Mouse (Mus musculus) neural tube, embryonic 12.5 days (tissue): ENCODE data around the gene Ccsap. TPM values are rescaled to one million over a fixed set of nuclear protein-coding genes. Genes with fewer than 3 reads are reported as not detected.
"Not testable (repeated sequence)": the region's sequence is repeated elsewhere in the genome, so short reads cannot be mapped to it uniquely, and the experiment has no call there.

Experiments
- ATAC-seq: fragments of 200-750 bp; cut with Nextera tagmentation; 2 replicates; pipeline ENCODE4 v1.8.0; 2017; ENCODE audit warnings: low read depth, mild to moderate bottlenecking, moderate TSS enrichment, moderate library complexity; ENCODE audit not compliant: low FRiP score
- H3K27ac ChIP-seq: fragments of 300-500 bp; sonication (generic); 2 replicates; pipeline ENCODE4 v1.5.1; 2016
- H3K27me3 ChIP-seq: fragments of 300-500 bp; sonication (generic); replicated peaks from 2 replicates; pipeline ENCODE4 v1.6.1; 2016; ENCODE audit warnings: mild to moderate bottlenecking
- H3K36me3 ChIP-seq: fragments of 300-500 bp; sonication (generic); 2 replicates; pipeline ENCODE4 v1.6.1; 2016; ENCODE audit warnings: mild to moderate bottlenecking
- H3K4me1 ChIP-seq: fragments of 300-500 bp; sonication (generic); 2 replicates; pipeline ENCODE4 v1.6.1; 2016
- H3K4me2 ChIP-seq: fragments of 300-500 bp; sonication (generic); replicated peaks from 2 replicates; pipeline ENCODE4 v1.6.1; 2016; ENCODE audit warnings: mild to moderate bottlenecking
- H3K4me3 ChIP-seq: fragments of 300-500 bp; sonication (generic); 2 replicates; pipeline ENCODE4 v1.5.1; 2016
- H3K9ac ChIP-seq: fragments of 300-500 bp; sonication (generic); 2 replicates; pipeline ENCODE4 v1.6.1; 2016; ENCODE audit warnings: mild to moderate bottlenecking
- H3K9me3 ChIP-seq: fragments of 300-500 bp; sonication (generic); 2 replicates; pipeline ENCODE4 v1.6.1; 2016; ENCODE audit warnings: mild to moderate bottlenecking
- WGBS: fragments of 180-500 bp; shearing (Covaris S2); methylation state at CpG from one replicate; pipeline ENCODE4 v1.1.7; 2016; 5-methylcytosine and 5-hydroxymethylcytosine counted together
- polyA plus RNA-seq: library from polyadenylated mRNA; unstranded; fragments of >200 nt; fragmentation: Nextera tagmentation; extraction: Ambion mirVana; gene quantifications from 2 replicates; pipeline ENCODE4 v1.2.1, GENCODE M21; 2016

Gene Ccsap
- polyA plus RNA-seq, 1 experiment from 2014 or later: 8.5 TPM

- Histone ChIP-seq H3K4me1 (no peaks in the 10 kb centered on the region), H3K36me3 (peaks cover 66% of the 10 kb centered on the region), H3K4me3 (no peak overlapping the region), H3K9me3 (peaks cover 4% of the 10 kb centered on the region; the same call in 1 of the 2 replicates), H3K9ac (no peak overlapping the region), H3K27ac (no peak overlapping the region), H3K4me2 (no peak overlapping the region), H3K27me3 (no peaks in the 10 kb centered on the region)
- ATAC-seq: no peak
- WGBS: 65% methylated on average over 9 of the region's 9 CpGs
These were observed 34.0 kb downstream of the Ccsap start for GRCm38 (mm10) chr8:123826001-123826400.

- 94% methylated on average over 18 of the region's 18 CpGs for WGBS
- no peaks in the 10 kb centered on the region for H3K27me3 ChIP-seq
- no peak overlapping the region for H3K4me3 ChIP-seq
- ATAC-seq: no peak
- H3K9ac ChIP-seq: no peak overlapping the region
- no peaks in the 10 kb centered on the region for H3K4me1 ChIP-seq
- peaks cover 4% of the 10 kb centered on the region; the same call in 1 of the 2 replicates for H3K9me3 ChIP-seq
- no peak overlapping the region for H3K4me2 ChIP-seq
- no peak overlapping the region for H3K27ac ChIP-seq
- H3K36me3 ChIP-seq: peaks cover 43% of the 10 kb centered on the region
These were observed 36.4 kb downstream of the Ccsap start for GRCm38 (mm10) chr8:123823532-123824123.

- WGBS: 95% methylated on average over 10 of the region's 10 CpGs
- peaks cover 4% of the 10 kb centered on the region; the same call in 1 of the 2 replicates for H3K9me3 ChIP-seq
- H3K36me3 ChIP-seq: peaks cover 38% of the 10 kb centered on the region
- no peaks in the 10 kb centered on the region for H3K4me1 ChIP-seq
- no peak for ATAC-seq
- H3K4me3 ChIP-seq: no peak overlapping the region
- H3K9ac ChIP-seq: no peak overlapping the region
- no peaks in the 10 kb centered on the region for H3K27me3 ChIP-seq
- no peak overlapping the region for H3K4me2 ChIP-seq
- H3K27ac ChIP-seq: no peak overlapping the region
These were observed 36.9 kb downstream of the Ccsap start for GRCm38 (mm10) chr8:123823111-123823510.

- no peak overlapping the region for H3K27ac ChIP-seq
- peaks cover 37% of the 10 kb centered on the region for H3K36me3 ChIP-seq
- H3K4me3 ChIP-seq: no peak overlapping the region
- peaks cover 4% of the 10 kb centered on the region; the same call in 1 of the 2 replicates for H3K9me3 ChIP-seq
- H3K4me2 ChIP-seq: no peak overlapping the region
- no peak for ATAC-seq
- H3K9ac ChIP-seq: no peak overlapping the region
- no peaks in the 10 kb centered on the region for H3K4me1 ChIP-seq
- WGBS: 97% methylated on average over 6 of the region's 6 CpGs
- H3K27me3 ChIP-seq: no peaks in the 10 kb centered on the region
These were observed 39.2 kb downstream of the Ccsap start for GRCm38 (mm10) chr8:123820780-123821179.

GRCm38 (mm10) chr8:123819683-123820610 lies 40.1 kb downstream of the Ccsap start:
- Histone ChIP-seq H3K4me2 (no peak overlapping the region), H3K27ac (no peak overlapping the region), H3K27me3 (no peaks in the 10 kb centered on the region), H3K9me3 (peaks cover 4% of the 10 kb centered on the region; the same call in 1 of the 2 replicates), H3K36me3 (peaks cover 36% of the 10 kb centered on the region), H3K9ac (no peak overlapping the region), H3K4me3 (no peak overlapping the region), H3K4me1 (no peaks in the 10 kb centered on the region)
- WGBS: 92% methylated on average over 19 of the region's 19 CpGs
- ATAC-seq: no peak

GRCm38 (mm10) chr8:123817747-123818146 lies 42.3 kb downstream of the Ccsap start:
- Histone ChIP-seq H3K9ac (no peak overlapping the region), H3K9me3 (no peaks in the 10 kb centered on the region; the same call in 1 of the 2 replicates), H3K36me3 (peaks cover 17% of the 10 kb centered on the region), H3K27ac (no peak overlapping the region), H3K4me2 (no peak overlapping the region), H3K4me3 (no peak overlapping the region), H3K27me3 (no peaks in the 10 kb centered on the region), H3K4me1 (no peaks in the 10 kb centered on the region)
- ATAC-seq: no peak
- WGBS: 92% methylated on average over 11 of the region's 11 CpGs

- H3K36me3 ChIP-seq: peaks cover 16% of the 10 kb centered on the region
- no peak overlapping the region for H3K4me3 ChIP-seq
- WGBS: 89% methylated on average over 8 of the region's 8 CpGs
- H3K9ac ChIP-seq: no peak overlapping the region
- no peaks in the 10 kb centered on the region for H3K4me1 ChIP-seq
- ATAC-seq: no peak
- H3K27me3 ChIP-seq: no peaks in the 10 kb centered on the region
- H3K4me2 ChIP-seq: no peak overlapping the region
- H3K27ac ChIP-seq: no peak overlapping the region
- no peaks in the 10 kb centered on the region for H3K9me3 ChIP-seq
These were observed 43.1 kb downstream of the Ccsap start for GRCm38 (mm10) chr8:123816939-123817338.

- Histone ChIP-seq H3K36me3 (peaks cover 16% of the 10 kb centered on the region), H3K27me3 (no peaks in the 10 kb centered on the region), H3K27ac (no peak overlapping the region), H3K9me3 (no peaks in the 10 kb centered on the region), H3K4me3 (no peak overlapping the region), H3K4me1 (no peaks in the 10 kb centered on the region), H3K9ac (no peak overlapping the region), H3K4me2 (no peak overlapping the region)
- no peak for ATAC-seq
- 88% methylated on average over 11 of the region's 11 CpGs for WGBS
These were observed 44.7 kb downstream of the Ccsap start for GRCm38 (mm10) chr8:123815325-123815724.

GRCm38 (mm10) chr8:123813892-123814266 lies 46.1 kb downstream of the Ccsap start:
- 88% methylated on average over 4 of the region's 4 CpGs for WGBS
- peaks cover 16% of the 10 kb centered on the region for H3K36me3 ChIP-seq
- H3K9ac ChIP-seq: no peak overlapping the region
- no peaks in the 10 kb centered on the region for H3K4me1 ChIP-seq
- no peak overlapping the region for H3K4me2 ChIP-seq
- H3K27me3 ChIP-seq: no peaks in the 10 kb centered on the region
- H3K9me3 ChIP-seq: no peaks in the 10 kb centered on the region
- no peak overlapping the region for H3K4me3 ChIP-seq
- no peak for ATAC-seq
- no peak overlapping the region for H3K27ac ChIP-seq

- Histone ChIP-seq H3K9ac (no peak overlapping the region), H3K4me3 (no peak overlapping the region), H3K4me2 (no peak overlapping the region), H3K36me3 (peaks cover 16% of the 10 kb centered on the region), H3K27ac (no peak overlapping the region), H3K9me3 (no peaks in the 10 kb centered on the region), H3K27me3 (no peaks in the 10 kb centered on the region), H3K4me1 (no peaks in the 10 kb centered on the region)
- WGBS: 79% methylated on average over 16 of the region's 16 CpGs
- ATAC-seq: no peak
These were observed 46.7 kb downstream of the Ccsap start for GRCm38 (mm10) chr8:123813173-123813891.

- no peak for ATAC-seq
- Histone ChIP-seq H3K9me3 (no peaks in the 10 kb centered on the region), H3K4me2 (no peak overlapping the region), H3K4me1 (peaks cover 7% of the 10 kb centered on the region), H3K27ac (no peak overlapping the region), H3K4me3 (no peak overlapping the region), H3K9ac (no peak overlapping the region), H3K36me3 (peaks cover 12% of the 10 kb centered on the region), H3K27me3 (no peaks in the 10 kb centered on the region)
- WGBS: 93% methylated on average over 5 of the region's 5 CpGs
These were observed 47.8 kb downstream of the Ccsap start for GRCm38 (mm10) chr8:123812227-123812626.

GRCm38 (mm10) chr8:123809342-123809741 lies 50.7 kb downstream of the Ccsap start:
- not testable (repeated sequence) for H3K27ac ChIP-seq, ATAC-seq, H3K27me3 ChIP-seq, H3K4me3 ChIP-seq, H3K36me3 ChIP-seq, H3K9ac ChIP-seq, H3K4me2 ChIP-seq, H3K9me3 ChIP-seq
- 90% methylated on average over 4 of the region's 4 CpGs for WGBS
- H3K4me1 ChIP-seq: peaks cover 23% of the 10 kb centered on the region
